Mouse (Mus musculus) olfactory bulb, adult 2 months (tissue): ENCODE data around the gene Psat1.

ENCODE experiments used
- CTCF ChIP-seq: fragments of 200-500 bp; IDR thresholded peaks from 2 replicates; pipeline ENCODE4 v1.5.1; 2012; ENCODE audit warnings: low read depth, mild to moderate bottlenecking, low read length, moderate library complexity; ENCODE audit not compliant: insufficient read depth
- POLR2A ChIP-seq: fragments of 200-500 bp; IDR thresholded peaks from 2 replicates; pipeline ENCODE4 v1.6.1; 2012; ENCODE audit warnings: mild to moderate bottlenecking, low read depth, low read length, moderate library complexity; ENCODE audit not compliant: insufficient read depth

- TF ChIP-seq CTCF (no peak), POLR2A (no peak)
Observed at GRCm38 (mm10) chr19:15866851-15867250, 80.3 kb downstream of the Psat1 start.
